Mouse (Mus musculus): ENCODE measurements around the gene Nol4l. TPM values are rescaled to one million over a fixed set of nuclear protein-coding genes. Genes with fewer than 3 reads are reported as not detected.

Nol4l gene
- total and polyA plus RNA-seq, 3 experiments, result 4.4 to 7.1 TPM; not detected in 1

- H3K9ac ChIP-seq (ENCODE audit: control insufficient read depth, low read depth, low read length, poor library complexity, severe bottlenecking), result no peak overlapping the region
- H3K79me2 ChIP-seq (ENCODE audit: control insufficient read depth, insufficient read depth, low read length, poor library complexity), result no peaks in the 10 kb centered on the region
- H3K27ac ChIP-seq (ENCODE audit: control insufficient read depth, low read depth, low read length), result no peak overlapping the region
- TF ChIP-seq MYB (IDR thresholded peaks at IDR 0.05; ENCODE audit: low read depth, low read length) (no peak), MAX (IDR thresholded peaks at IDR 0.05; ENCODE audit: low read length) (no peak), CTCF (IDR thresholded peaks at IDR 0.05 in 2 of 3, conservative IDR thresholded peaks at IDR 0.05 in 1 of 3; ENCODE audit: control insufficient read depth in 1 of 3, insufficient read depth in 1 of 3, low read depth in 2 of 3, low read length in 3 of 3, poor library complexity in 1 of 3, severe bottlenecking in 1 of 3) (no peak), POLR2A (IDR thresholded peaks at IDR 0.05; ENCODE audit: control insufficient read depth in 1 of 2, insufficient read depth in 1 of 2, low read depth in 1 of 2, low read length in 2 of 2, poor library complexity in 1 of 2) (no peak), NRF1 (IDR thresholded peaks at IDR 0.05; ENCODE audit: insufficient read depth, low read depth, low read length, poor library complexity, severe bottlenecking) (no peak), RAD21 (IDR thresholded peaks at IDR 0.05; ENCODE audit: low read depth, low read length) (no peak), MAFK (IDR thresholded peaks at IDR 0.05; ENCODE audit: borderline replicate concordance, low read depth, low read length) (no peak), CHD1 (IDR thresholded peaks at IDR 0.05; ENCODE audit: low read depth, low read length) (no peak), HCFC1 (IDR thresholded peaks at IDR 0.05; ENCODE audit: low read depth, low read length) (no peak), TAL1 (IDR thresholded peaks at IDR 0.05; ENCODE audit: low read length) (no peak)
- H3K4me3 ChIP-seq (ENCODE audit: control insufficient read depth in 1 of 2, insufficient read depth in 1 of 2, low read depth in 2 of 2, low read length in 2 of 2), result no peak overlapping the region
- H3K27me3 ChIP-seq (ENCODE audit: control insufficient read depth in 1 of 2, insufficient read depth in 2 of 2, low read length in 2 of 2), result no peaks in the 10 kb centered on the region
- peak; percentile 76 for DNase-seq (ENCODE audit: low read depth, low spot score)
- peaks cover 0 to 14% of the 10 kb centered on the region in 2 experiments; a peak in 2 of 4 replicates for H3K36me3 ChIP-seq (ENCODE audit: control insufficient read depth in 1 of 2, insufficient read depth in 2 of 2, low read length in 2 of 2)
- H3K4me1 ChIP-seq (ENCODE audit: control insufficient read depth in 1 of 2, insufficient read depth in 2 of 2, low read length in 2 of 2), result peaks cover 2 to 14% of the 10 kb centered on the region in 2 experiments; a peak in 3 of 4 replicates
- H3K9me3 ChIP-seq (replicated peaks; ENCODE audit: insufficient read depth, low read length), result no peaks in the 10 kb centered on the region
Measured at GRCm38 (mm10) chr2:153475114-153476112, 54.4 kb downstream of the Nol4l start.

- Histone ChIP-seq H3K27me3 (ENCODE audit: control insufficient read depth in 1 of 2, insufficient read depth in 2 of 2, low read length in 2 of 2) (no peaks in the 10 kb centered on the region), H3K36me3 (ENCODE audit: control insufficient read depth in 1 of 2, insufficient read depth in 2 of 2, low read length in 2 of 2) (no peaks in the 10 kb centered on the region; a peak in 1 of 4 replicates), H3K79me2 (ENCODE audit: control insufficient read depth, insufficient read depth, low read length, poor library complexity) (no peaks in the 10 kb centered on the region), H3K27ac (ENCODE audit: control insufficient read depth, low read depth, low read length) (no peak overlapping the region), H3K9ac (ENCODE audit: control insufficient read depth, low read depth, low read length, poor library complexity, severe bottlenecking) (no peak overlapping the region), H3K4me3 (ENCODE audit: control insufficient read depth in 1 of 2, insufficient read depth in 1 of 2, low read depth in 2 of 2, low read length in 2 of 2) (no peak overlapping the region), H3K9me3 (replicated peaks; ENCODE audit: insufficient read depth, low read length) (no peaks in the 10 kb centered on the region), H3K4me1 (ENCODE audit: control insufficient read depth in 1 of 2, insufficient read depth in 2 of 2, low read length in 2 of 2) (no peaks in the 10 kb centered on the region)
- no peak for DNase-seq (ENCODE audit: low read depth, low spot score)
- no peak for TF ChIP-seq MAFK (IDR thresholded peaks at IDR 0.05; ENCODE audit: borderline replicate concordance, low read depth, low read length)
- TF ChIP-seq BHLHE40 (IDR thresholded peaks at IDR 0.05; ENCODE audit: borderline replicate concordance, low read depth, low read length), result no peak
- TF ChIP-seq HCFC1 (IDR thresholded peaks at IDR 0.05; ENCODE audit: low read depth, low read length), result no peak
- no peak for TF ChIP-seq RCOR1 (IDR thresholded peaks at IDR 0.05; ENCODE audit: low read depth, low read length)
- TF ChIP-seq ETS1 (IDR thresholded peaks at IDR 0.05; ENCODE audit: low read depth, low read length), result no peak
- TF ChIP-seq ZNF384 (IDR thresholded peaks at IDR 0.05; ENCODE audit: low read depth, low read length), result no peak
- no peak for TF ChIP-seq EP300 (IDR thresholded peaks at IDR 0.05; ENCODE audit: low read depth in 1 of 2, low read length in 2 of 2)
- no peak for TF ChIP-seq E2F4 (IDR thresholded peaks at IDR 0.05; ENCODE audit: borderline replicate concordance, low read depth, low read length)
- no peak for TF ChIP-seq NELFE (IDR thresholded peaks at IDR 0.05; ENCODE audit: low read depth, low read length)
- no peak for TF ChIP-seq GATA1 (IDR thresholded peaks at IDR 0.05; ENCODE audit: low read depth, low read length)
- TF ChIP-seq MYC (IDR thresholded peaks at IDR 0.05; ENCODE audit: low read depth, low read length), result no peak
- TF ChIP-seq CHD2 (IDR thresholded peaks at IDR 0.05; ENCODE audit: low read length), result no peak
- no peak for TF ChIP-seq MEF2A (IDR thresholded peaks at IDR 0.05; ENCODE audit: extremely low read depth, insufficient replicate concordance, low read depth, low read length, poor library complexity, severe bottlenecking)
Measured at GRCm38 (mm10) chr2:153470983-153471382, 58.8 kb downstream of the Nol4l start.

Measured in MEL (cell line).